Mouse (Mus musculus): ENCODE measurements around the gene Grik2. TPM values are rescaled to one million over a fixed set of nuclear protein-coding genes. Genes with fewer than 3 reads are reported as not detected.
"Not testable (repeated sequence)": the region's sequence is repeated elsewhere in the genome, so short reads cannot be mapped to it uniquely, and the experiment has no call there.

The Grik2 gene
- total RNA-seq, 1 experiment = 0.22 TPM

DNA sequence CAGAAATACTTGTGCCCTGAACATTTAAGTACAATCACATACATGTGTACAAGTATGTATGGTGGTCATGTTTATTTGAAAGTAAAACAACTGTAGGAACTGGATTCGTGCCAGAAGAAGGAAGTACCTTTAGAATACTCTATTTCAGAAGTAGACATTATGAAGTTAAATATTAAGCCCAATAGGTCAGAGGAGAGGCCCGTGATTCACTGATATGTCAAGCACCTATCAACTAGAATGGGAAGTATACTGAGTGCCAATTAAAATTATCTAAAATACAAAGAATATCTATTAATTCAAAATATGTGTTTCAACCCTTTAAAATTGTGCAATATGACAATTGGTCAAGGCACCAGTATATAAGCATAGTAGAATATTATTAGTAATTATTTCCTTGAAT, 355.7 kb downstream of the Grik2 start:
- H3K27ac ChIP-seq (ENCODE audit: insufficient read depth, low read depth, low read length, poor library complexity, severe bottlenecking) = no peak overlapping the region
- in situ Hi-C loops (cut with MboI; ENCODE audit: low sequenced_read_pairs in 2 of 2, unreplicated experiment in 2 of 2) = no loop called here
- no peak overlapping the region for H3K4me3 ChIP-seq (ENCODE audit: insufficient read depth in 1 of 2, low read depth in 1 of 2, low read length in 2 of 2, poor library complexity in 1 of 2, severe bottlenecking in 1 of 2)
- H3K9ac ChIP-seq (ENCODE audit: insufficient read depth, low read depth, low read length, poor library complexity, severe bottlenecking) = no peak overlapping the region
- no peaks in the 10 kb centered on the region for H3K9me3 ChIP-seq (ENCODE audit: control insufficient read depth, insufficient read depth, low read depth, low read length)
- no peak for DNase-seq (ENCODE audit: low read depth, low spot score)
- TF ChIP-seq CHD2 (IDR thresholded peaks at IDR 0.05; ENCODE audit: low read depth, low read length) (no peak), HCFC1 (IDR thresholded peaks at IDR 0.05; ENCODE audit: borderline replicate concordance, insufficient read depth, low read length) (no peak), ZNF384 (IDR thresholded peaks at IDR 0.05; ENCODE audit: low read depth, low read length) (no peak)
- H3K4me1 ChIP-seq (ENCODE audit: control insufficient read depth in 2 of 2, insufficient read depth in 2 of 2, low read length in 2 of 2, poor library complexity in 1 of 2) = no peaks in the 10 kb centered on the region
- no peaks in the 10 kb centered on the region for H3K36me3 ChIP-seq (ENCODE audit: control insufficient read depth, insufficient read depth, low read length, poor library complexity, severe bottlenecking)

DNA sequence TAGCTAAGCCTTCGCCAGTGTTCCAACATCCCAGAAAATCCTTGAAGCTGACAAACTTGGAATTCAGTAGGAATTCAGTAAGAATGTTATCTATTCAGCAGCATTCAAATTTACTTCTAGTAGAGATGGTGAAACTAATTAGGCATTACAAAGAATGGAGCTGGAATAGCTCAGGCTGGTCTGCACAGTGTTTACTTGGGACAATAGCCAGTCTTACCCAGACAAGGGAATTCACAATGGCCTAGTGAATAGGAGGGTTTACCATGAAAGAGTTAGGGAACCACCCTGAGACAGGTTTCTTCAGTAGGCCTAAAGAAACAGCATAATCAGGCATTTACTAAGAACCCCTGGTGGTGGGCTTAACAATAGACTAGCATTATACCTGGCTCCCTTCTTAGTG, 371.4 kb downstream of the Grik2 start:
- H3K9me3 ChIP-seq (ENCODE audit: control insufficient read depth, insufficient read depth, low read depth, low read length); H3K36me3 ChIP-seq (ENCODE audit: control insufficient read depth, insufficient read depth, low read length, poor library complexity, severe bottlenecking); H3K9ac ChIP-seq (ENCODE audit: insufficient read depth, low read depth, low read length, poor library complexity, severe bottlenecking); in situ Hi-C loops (cut with MboI; ENCODE audit: low sequenced_read_pairs in 2 of 2, unreplicated experiment in 2 of 2); H3K4me3 ChIP-seq (ENCODE audit: insufficient read depth in 1 of 2, low read depth in 1 of 2, low read length in 2 of 2, poor library complexity in 1 of 2, severe bottlenecking in 1 of 2); H3K27ac ChIP-seq (ENCODE audit: insufficient read depth, low read depth, low read length, poor library complexity, severe bottlenecking): not testable (repeated sequence)
- peak; percentile 58; the same call in 1 of the 2 replicates for TF ChIP-seq CHD2 (IDR thresholded peaks at IDR 0.05; ENCODE audit: low read depth, low read length)
- peaks cover 0 to 13% of the 10 kb centered on the region in 2 experiments; a peak in 2 of 4 replicates for H3K4me1 ChIP-seq (ENCODE audit: control insufficient read depth in 2 of 2, insufficient read depth in 2 of 2, low read length in 2 of 2, poor library complexity in 1 of 2)
- DNase-seq (ENCODE audit: low read depth, low spot score) = peak; percentile 45

DNA sequence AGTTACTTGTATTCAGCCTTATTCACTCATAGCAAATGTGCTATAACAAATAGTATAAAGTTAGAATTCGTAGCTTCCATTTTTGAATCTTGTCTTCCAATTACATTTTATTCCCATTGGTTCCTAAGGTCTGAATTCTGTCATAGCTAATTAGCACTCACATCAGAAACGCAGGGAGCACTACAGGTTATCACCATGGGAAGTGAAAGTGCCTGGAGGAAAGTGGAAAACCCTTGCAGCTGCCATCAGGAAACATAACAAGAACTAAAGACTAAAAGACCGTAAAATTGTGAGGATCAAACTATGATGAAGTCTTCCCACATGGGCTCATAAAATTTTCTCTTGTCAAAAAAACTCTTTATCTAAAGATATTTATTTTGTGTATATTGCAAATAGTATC, 405.6 kb downstream of the Grik2 start:
- Histone ChIP-seq H3K9me3 (ENCODE audit: control insufficient read depth, insufficient read depth, low read depth, low read length) (no peaks in the 10 kb centered on the region), H3K9ac (ENCODE audit: insufficient read depth, low read depth, low read length, poor library complexity, severe bottlenecking) (no peak overlapping the region), H3K36me3 (ENCODE audit: control insufficient read depth, insufficient read depth, low read length, poor library complexity, severe bottlenecking) (no peaks in the 10 kb centered on the region), H3K4me3 (ENCODE audit: insufficient read depth in 1 of 2, low read depth in 1 of 2, low read length in 2 of 2, poor library complexity in 1 of 2, severe bottlenecking in 1 of 2) (no peak overlapping the region), H3K4me1 (ENCODE audit: control insufficient read depth in 2 of 2, insufficient read depth in 2 of 2, low read length in 2 of 2, poor library complexity in 1 of 2) (no peaks in the 10 kb centered on the region), H3K27ac (ENCODE audit: insufficient read depth, low read depth, low read length, poor library complexity, severe bottlenecking) (no peak overlapping the region)
- no peak for TF ChIP-seq ZNF384 (IDR thresholded peaks at IDR 0.05; ENCODE audit: low read depth, low read length)
- TF ChIP-seq CHD2 (IDR thresholded peaks at IDR 0.05; ENCODE audit: low read depth, low read length) = no peak
- no peak for TF ChIP-seq MAFK (IDR thresholded peaks at IDR 0.05; ENCODE audit: insufficient read depth, low read depth, low read length)
- no peak for TF ChIP-seq ZC3H11A (IDR thresholded peaks at IDR 0.05; ENCODE audit: borderline replicate concordance, low read depth, low read length)
- TF ChIP-seq HCFC1 (IDR thresholded peaks at IDR 0.05; ENCODE audit: borderline replicate concordance, insufficient read depth, low read length) = no peak
- in situ Hi-C loops (cut with MboI; ENCODE audit: low sequenced_read_pairs in 2 of 2, unreplicated experiment in 2 of 2) = no loop called here
- no peak for DNase-seq (ENCODE audit: low read depth, low spot score)

DNA sequence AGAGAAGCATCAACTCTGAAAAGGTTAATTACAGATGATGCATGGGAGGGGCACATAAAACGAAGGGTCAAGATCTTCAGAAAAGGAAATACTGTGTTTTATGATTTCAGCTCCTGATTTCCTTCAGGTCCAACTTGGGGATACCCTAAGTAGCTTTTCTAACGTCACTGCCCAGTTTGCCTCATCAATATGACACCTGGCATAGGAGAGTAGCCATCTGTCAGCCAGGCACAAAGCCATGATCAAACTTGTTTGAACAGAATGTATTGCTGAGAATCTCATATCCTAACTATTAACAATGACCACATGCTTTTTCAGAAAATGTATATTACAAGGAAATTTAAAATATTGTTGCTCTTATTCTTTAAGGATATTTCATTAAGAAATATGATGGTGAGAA, 406.7 kb downstream of the Grik2 start:
- Histone ChIP-seq H3K9ac (ENCODE audit: insufficient read depth, low read depth, low read length, poor library complexity, severe bottlenecking) (no peak overlapping the region), H3K9me3 (ENCODE audit: control insufficient read depth, insufficient read depth, low read depth, low read length) (no peaks in the 10 kb centered on the region), H3K4me3 (ENCODE audit: insufficient read depth in 1 of 2, low read depth in 1 of 2, low read length in 2 of 2, poor library complexity in 1 of 2, severe bottlenecking in 1 of 2) (no peak overlapping the region), H3K27ac (ENCODE audit: insufficient read depth, low read depth, low read length, poor library complexity, severe bottlenecking) (no peak overlapping the region), H3K36me3 (ENCODE audit: control insufficient read depth, insufficient read depth, low read length, poor library complexity, severe bottlenecking) (no peaks in the 10 kb centered on the region), H3K4me1 (ENCODE audit: control insufficient read depth in 2 of 2, insufficient read depth in 2 of 2, low read length in 2 of 2, poor library complexity in 1 of 2) (no peaks in the 10 kb centered on the region)
- no peak for DNase-seq (ENCODE audit: low read depth, low spot score)
- in situ Hi-C loops (cut with MboI; ENCODE audit: low sequenced_read_pairs in 2 of 2, unreplicated experiment in 2 of 2) = no loop called here
- no peak for TF ChIP-seq ZNF384 (IDR thresholded peaks at IDR 0.05; ENCODE audit: low read depth, low read length)

DNA sequence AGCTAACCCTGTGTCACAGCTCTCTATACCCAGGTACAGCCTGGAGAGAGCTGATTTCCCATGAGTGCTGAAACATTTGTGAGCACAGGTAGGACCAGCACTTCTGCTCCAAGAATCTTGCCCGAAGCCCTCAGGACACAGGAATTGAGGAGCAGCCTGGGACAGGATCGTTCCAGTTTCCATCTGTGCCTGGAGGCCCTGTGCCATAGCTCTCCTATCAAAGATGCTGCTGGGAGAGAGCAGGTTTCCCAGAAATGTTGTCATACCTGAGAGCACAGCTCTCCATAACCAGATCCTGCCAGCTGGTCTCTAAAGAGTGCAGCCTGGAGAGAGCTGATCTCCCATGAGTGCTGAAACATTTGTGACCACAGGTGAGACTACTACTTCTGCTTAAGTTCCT, 420.0 kb downstream of the Grik2 start:
- no peak for TF ChIP-seq CHD2 (IDR thresholded peaks at IDR 0.05; ENCODE audit: low read depth, low read length)
- no peak for TF ChIP-seq ZC3H11A (IDR thresholded peaks at IDR 0.05; ENCODE audit: borderline replicate concordance, low read depth, low read length)
- TF ChIP-seq HCFC1 (IDR thresholded peaks at IDR 0.05; ENCODE audit: borderline replicate concordance, insufficient read depth, low read length) = no peak
- no peak for TF ChIP-seq ZNF384 (IDR thresholded peaks at IDR 0.05; ENCODE audit: low read depth, low read length)
- TF ChIP-seq MAFK (IDR thresholded peaks at IDR 0.05; ENCODE audit: insufficient read depth, low read depth, low read length) = no peak
- no peak overlapping the region for H3K4me3 ChIP-seq (ENCODE audit: insufficient read depth in 1 of 2, low read depth in 1 of 2, low read length in 2 of 2, poor library complexity in 1 of 2, severe bottlenecking in 1 of 2)
- in situ Hi-C loops (cut with MboI; ENCODE audit: low sequenced_read_pairs in 2 of 2, unreplicated experiment in 2 of 2) = no loop called here
- H3K9ac ChIP-seq (ENCODE audit: insufficient read depth, low read depth, low read length, poor library complexity, severe bottlenecking) = no peak overlapping the region
- H3K36me3 ChIP-seq (ENCODE audit: control insufficient read depth, insufficient read depth, low read length, poor library complexity, severe bottlenecking) = no peaks in the 10 kb centered on the region
- no peak for DNase-seq (ENCODE audit: low read depth, low spot score)
- H3K9me3 ChIP-seq (ENCODE audit: control insufficient read depth, insufficient read depth, low read depth, low read length) = no peaks in the 10 kb centered on the region
- H3K4me1 ChIP-seq (ENCODE audit: control insufficient read depth in 2 of 2, insufficient read depth in 2 of 2, low read length in 2 of 2, poor library complexity in 1 of 2) = no peaks in the 10 kb centered on the region
- H3K27ac ChIP-seq (ENCODE audit: insufficient read depth, low read depth, low read length, poor library complexity, severe bottlenecking) = no peak overlapping the region
